Mouse (Mus musculus) mouse embryonic stem cell (cell line): Measurements from ENCODE around the gene Fbxo46.

Experiments used
- in situ Hi-C, 2 experiments: fragments of 300-500 bp; cut with MboI; formaldehyde crosslinking; loops; 1 replicate in 1 of 2; 3 replicates in 1 of 2; pipeline ENCODE4 v1.14.3; 2019 to 2020; ENCODE audit warnings: low sequenced_read_pairs in 2 of 2, low pct_unique_long_range_greater_than_20kb in 1 of 2, mixed read lengths in 1 of 2; ENCODE audit not compliant: unreplicated experiment in 1 of 2

Fbxo46 gene

DNA sequence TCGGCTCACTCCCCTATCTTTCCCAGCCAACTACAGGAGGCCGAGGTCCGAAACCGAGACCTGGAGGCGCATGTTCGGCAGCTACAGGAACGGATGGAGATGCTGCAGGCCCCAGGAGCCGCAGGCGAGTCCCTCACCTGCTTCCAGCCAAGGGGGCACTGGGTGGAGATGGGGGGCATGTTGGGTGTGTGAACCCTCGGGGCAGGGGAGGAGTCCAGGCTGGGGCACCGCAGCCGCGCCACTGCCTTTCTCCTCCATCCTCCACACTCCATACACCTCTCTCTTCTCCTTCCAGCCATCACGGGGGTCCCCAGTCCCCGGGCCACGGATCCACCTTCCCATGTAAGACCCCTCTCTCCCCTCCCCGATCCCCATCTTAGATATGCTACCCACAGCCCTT, 27.7 kb upstream of the Fbxo46 start:
- in situ Hi-C loops = no loop called here

DNA sequence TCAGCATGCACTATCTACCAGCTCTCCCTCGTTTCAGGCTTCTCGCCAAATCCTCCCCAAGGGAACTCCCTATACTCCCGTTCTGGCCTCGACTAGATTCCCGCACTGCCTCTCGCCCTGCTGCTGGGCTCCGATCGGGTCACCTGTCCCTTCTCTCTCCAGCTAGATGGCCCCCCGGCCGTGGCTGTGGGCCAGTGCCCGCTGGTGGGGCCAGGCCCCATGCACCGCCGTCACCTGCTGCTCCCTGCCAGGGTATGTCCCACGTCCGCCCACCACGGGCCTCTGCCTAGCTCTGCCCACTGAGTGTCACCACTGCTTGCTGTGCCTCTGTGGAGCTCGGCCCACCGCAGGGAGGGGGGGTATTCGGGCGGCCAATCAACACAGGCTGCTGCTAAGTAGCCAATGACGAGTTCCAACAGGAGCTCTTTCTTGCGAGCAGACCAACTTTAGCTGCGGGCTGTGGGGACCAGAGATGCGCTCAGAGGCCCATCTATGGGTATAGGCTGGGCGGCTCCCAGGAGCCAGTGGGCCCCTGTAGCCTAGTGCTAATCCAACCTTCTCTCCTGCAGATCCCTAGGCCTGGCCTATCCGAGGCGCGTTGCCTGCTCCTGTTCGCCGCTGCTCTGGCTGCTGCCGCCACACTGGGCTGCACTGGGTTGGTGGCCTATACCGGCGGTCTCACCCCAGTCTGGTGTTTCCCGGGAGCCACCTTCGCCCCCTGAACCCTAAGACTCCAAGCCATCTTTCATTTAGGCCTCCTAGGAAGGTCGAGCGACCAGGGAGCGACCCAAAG, 27.1 kb upstream of the Fbxo46 start:
- in situ Hi-C loops = no loop called here

- in situ Hi-C loops = no loop called here
Observed at GRCm38 (mm10) chr7:19093174-19093521, 26.5 kb upstream of the Fbxo46 start.

DNA sequence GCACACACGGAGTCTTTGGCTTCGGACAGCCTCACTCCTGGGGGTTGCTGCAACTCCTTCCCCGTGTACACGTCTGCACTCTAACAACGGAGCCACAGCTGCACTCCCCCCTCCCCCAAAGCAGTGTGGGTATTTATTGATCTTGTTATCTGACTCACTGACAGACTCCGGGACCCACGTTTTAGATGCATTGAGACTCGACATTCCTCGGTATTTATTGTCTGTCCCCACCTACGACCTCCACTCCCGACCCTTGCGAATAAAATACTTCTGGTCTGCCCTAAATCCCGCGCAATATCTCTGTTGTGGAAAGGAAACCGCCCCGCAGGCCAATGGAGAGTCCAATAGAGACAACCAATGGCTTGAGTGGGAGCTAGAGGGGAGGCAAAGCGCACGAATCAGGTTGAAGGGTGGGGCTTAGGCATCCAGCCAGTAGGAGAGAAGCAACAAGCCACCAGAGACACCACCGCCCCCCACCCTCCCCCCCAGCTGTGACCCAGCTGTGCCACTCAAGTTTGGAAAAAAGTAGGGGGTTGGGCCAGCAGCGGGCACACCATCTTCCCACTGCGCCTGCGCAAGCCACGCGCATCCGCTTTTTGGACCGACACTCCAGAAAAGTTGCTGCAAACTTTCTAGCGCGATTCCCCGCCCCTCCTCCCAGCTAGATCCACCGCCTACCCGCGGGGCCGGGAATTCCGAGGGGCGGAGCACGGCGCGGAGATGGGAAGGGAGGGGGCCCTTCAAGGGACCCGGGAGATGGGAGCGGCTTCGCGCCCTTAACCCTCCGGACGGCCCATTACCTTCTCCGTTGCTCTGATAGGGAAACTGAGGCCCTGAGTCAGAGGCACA, 25.9 kb upstream of the Fbxo46 start:
- in situ Hi-C loops = no loop called here

DNA sequence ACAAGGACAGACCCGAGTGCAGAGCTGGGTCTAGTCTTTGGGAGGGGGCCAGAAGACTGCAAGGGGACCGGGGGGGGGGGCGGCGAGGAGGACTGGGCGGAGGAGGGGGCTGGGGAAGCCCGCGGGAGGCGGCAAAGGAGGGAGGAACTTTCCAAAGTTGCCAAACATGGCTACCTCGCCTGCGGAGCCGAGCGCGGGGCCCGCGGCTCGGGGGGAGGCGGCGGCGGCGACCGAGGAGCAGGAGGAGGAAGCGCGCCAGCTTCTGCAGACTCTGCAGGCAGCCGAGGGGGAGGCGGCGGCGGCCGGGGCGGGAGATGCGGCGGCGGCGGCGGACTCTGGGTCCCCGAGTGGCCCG, 25.2 kb upstream of the Fbxo46 start, which contains the start of gene Six5:
TSS of gene Six5 (plus strand) at position 124 of the 355 bp plus-strand sequence.
- in situ Hi-C loops = no loop called here

- in situ Hi-C loops = no loop called here
Observed at GRCm38 (mm10) chr7:19094826-19095750, 24.6 kb upstream of the Fbxo46 start.

- in situ Hi-C loops = no loop called here
Observed at GRCm38 (mm10) chr7:19095751-19096110, 23.9 kb upstream of the Fbxo46 start.

- in situ Hi-C loops = no loop called here
Observed at GRCm38 (mm10) chr7:19096421-19096976, 23.2 kb upstream of the Fbxo46 start.

DNA sequence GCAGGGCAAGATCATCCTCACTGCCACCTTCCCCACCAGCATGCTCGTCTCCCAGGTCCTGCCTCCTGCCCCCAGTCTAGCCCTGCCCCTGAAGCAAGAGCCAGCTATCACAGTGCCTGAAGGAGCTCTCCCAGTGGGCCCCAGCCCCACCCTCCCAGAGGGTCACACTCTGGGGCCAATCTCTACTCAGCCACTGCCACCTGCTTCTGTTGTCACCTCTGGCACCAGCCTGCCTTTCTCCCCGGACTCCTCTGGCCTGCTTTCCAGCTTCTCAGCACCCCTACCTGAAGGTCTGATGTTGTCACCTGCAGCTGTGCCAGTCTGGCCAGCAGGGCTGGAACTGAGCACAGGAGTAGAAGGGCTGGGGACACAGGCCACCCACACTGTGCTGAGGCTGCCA, 22.4 kb upstream of the Fbxo46 start:
- in situ Hi-C loops = no loop called here

DNA sequence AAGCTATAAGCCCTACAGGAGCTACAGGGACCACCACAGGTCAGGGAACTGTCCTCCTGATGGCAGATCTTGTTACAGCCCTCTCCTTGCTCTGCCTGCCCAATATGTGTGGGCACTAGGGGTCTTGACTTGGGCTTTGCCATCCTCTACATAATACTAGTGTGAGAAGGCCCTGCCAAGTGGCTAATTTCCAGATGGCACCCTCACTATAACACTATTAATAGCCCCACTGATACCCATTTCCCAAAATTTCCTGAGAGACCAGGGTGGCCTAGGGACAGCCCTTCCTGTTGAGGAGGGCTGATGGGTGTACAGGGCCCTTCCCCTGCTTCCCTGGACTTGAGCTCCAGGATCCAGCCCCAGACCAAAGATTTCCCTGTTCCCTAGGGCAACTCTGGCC, 21.8 kb upstream of the Fbxo46 start:
- in situ Hi-C loops = no loop called here

DNA sequence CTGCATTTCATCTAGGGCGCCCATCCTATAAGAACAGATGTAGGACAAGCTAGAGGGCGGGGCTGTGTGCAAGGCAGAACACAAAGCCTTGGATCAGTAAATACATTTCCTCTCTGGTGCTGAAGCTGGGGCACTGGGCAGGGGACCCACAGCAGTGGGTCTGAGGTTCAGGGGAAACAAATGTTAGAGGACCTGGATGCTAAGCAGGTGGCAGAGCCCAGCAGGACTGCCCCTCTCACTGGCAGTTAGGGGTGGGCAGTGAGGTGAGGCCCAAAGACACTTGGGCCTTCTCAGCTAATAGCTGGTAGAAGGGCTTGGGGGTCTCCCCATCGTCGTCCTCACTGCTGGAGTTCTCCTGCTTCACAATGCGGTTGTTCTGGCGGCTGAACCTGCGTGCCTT, 20.8 kb upstream of the Fbxo46 start:
- in situ Hi-C loops = no loop called here

- in situ Hi-C loops = no loop called here
Observed at GRCm38 (mm10) chr7:19100290-19100689, 19.4 kb upstream of the Fbxo46 start.

- in situ Hi-C loops = no loop called here
Observed at GRCm38 (mm10) chr7:19103741-19104140, 15.9 kb upstream of the Fbxo46 start.

GRCm38 (mm10) chr7:19104486-19104885, 15.2 kb upstream of the Fbxo46 start:
- in situ Hi-C loops = no loop called here

GRCm38 (mm10) chr7:19107436-19107835, 12.2 kb upstream of the Fbxo46 start:
- in situ Hi-C loops = no loop called here

- in situ Hi-C loops = no loop called here
Observed at GRCm38 (mm10) chr7:19109565-19109964, 10.1 kb upstream of the Fbxo46 start.

- in situ Hi-C loops = no loop called here
Observed at GRCm38 (mm10) chr7:19118028-19118771, 1.5 kb upstream of the Fbxo46 start, which contains the start of gene Gm4969. Gm4969 (minus strand) TSS chr7:19118368.

DNA sequence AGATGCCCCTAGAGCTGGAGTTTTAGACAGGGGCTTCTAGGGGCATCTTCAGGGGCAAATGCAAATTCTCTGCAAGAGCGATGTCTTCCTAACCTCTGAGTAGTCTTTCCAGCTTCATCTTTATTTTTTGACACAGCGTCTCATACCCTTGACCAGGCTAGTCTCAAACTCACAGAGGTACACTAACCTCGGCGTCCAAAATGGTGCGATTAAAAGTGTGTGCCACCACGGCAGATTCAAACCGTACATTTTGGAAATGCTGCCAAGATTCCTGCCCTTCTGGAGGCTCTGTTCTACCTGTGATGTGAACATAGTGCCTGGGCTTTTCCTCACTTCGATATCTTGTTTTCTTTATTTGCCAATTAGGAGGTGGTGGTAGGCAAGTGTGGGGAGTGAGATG, 576 bp upstream of the Fbxo46 start:
- in situ Hi-C loops = no loop called here
